7 mouse cellular contexts compared by ENCODE assay signal in the genomic region with DNA sequence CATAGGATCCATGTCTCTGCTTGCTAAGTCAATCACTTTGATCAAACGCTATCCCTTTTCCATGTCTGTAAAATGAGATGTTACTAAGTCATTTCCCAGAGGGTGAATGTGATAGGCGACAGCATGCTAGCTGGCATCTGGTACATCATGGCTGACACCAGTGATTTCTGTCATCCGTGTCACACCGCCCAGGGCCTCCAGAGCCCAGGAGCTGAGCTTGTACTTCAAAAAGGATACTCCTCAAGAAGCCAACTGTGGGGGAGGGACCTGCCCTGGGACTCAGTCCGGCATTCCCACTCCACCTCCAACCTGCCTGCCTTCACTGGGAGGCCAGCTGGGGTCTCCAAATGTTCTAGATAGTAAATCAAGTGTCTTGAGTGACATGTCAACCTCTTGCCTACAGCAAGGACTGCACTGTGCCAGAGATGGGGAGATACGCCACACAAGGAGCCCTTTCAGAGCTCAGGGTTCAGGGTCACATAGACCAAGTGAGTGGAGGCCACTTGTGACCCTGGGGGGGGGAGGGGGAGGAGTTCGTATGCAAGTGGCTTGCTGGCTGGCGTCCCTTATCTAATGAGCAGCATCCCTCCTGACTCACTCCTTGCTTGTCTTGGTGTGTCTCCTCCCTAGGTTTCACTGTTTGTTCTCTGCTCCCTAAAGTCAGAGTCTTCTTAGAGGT. TPM values are rescaled to one million over a fixed set of nuclear protein-coding genes. Genes with fewer than 3 reads are reported as not detected.
DNase-seq lines count a peak whose midpoint lies in the region; ATAC-seq and TF ChIP-seq lines count a peak whose summit lies in the region.

No protein-coding gene starts in this region.

- DNase-seq in lung, postnatal 0 days (ENCODE audit: low spot score) = peak; percentile 47
- DNase-seq in lung, adult 2 months = no peak
- no peak for DNase-seq in forebrain, embryonic 10.5 days (ENCODE audit: extremely low spot score, low spot score)
- no peak for DNase-seq in cerebellum, postnatal 4 days (ENCODE audit: low spot score in 2 of 2)
- DNase-seq in left cerebral cortex, adult 18-20 months (ENCODE audit: low spot score in 2 of 2) = no peak

- no peak for TF ChIP-seq POLR2A in lung, adult 2 months (IDR thresholded peaks at IDR 0.05; ENCODE audit: borderline replicate concordance, extremely low read depth, low read depth, low read length)

- peak overlapping the region; percentile 77 for H3K4me3 ChIP-seq in lung, postnatal 0 days (ENCODE audit: low read depth, low read length)
- H3K4me3 ChIP-seq in lung, adult 2 months (replicated peaks; ENCODE audit: extremely low read depth, low read depth, low read length) = no peak overlapping the region
- H3K4me3 ChIP-seq in forebrain, embryonic 10.5 days = peak overlapping the region; percentile 82
- peak overlapping the region; percentile 98 for H3K4me3 ChIP-seq in liver, embryonic 12.5 days
- peak overlapping the region; percentile 53; the same call in 1 of the 2 replicates for H3K4me3 ChIP-seq in stomach, embryonic 14.5 days (ENCODE audit: low read depth, low read length)

- 48% methylated on average over 8 of the region's 8 CpGs for WGBS in lung, postnatal 0 days
- 66% methylated on average over 8 of the region's 8 CpGs for WGBS in lung, adult 2 months
- 71% methylated on average over 8 of the region's 8 CpGs for WGBS in forebrain, embryonic 10.5 days
- WGBS in liver, embryonic 12.5 days (ENCODE audit: insufficient replicate concordance) = 40% methylated on average over 8 of the region's 8 CpGs
- 65% methylated on average over 8 of the region's 8 CpGs for WGBS in stomach, embryonic 14.5 days

- peaks cover 12% of the 10 kb centered on the region; the same call in 1 of the 2 replicates for H3K4me1 ChIP-seq in lung, postnatal 0 days (ENCODE audit: insufficient read depth, low read depth, low read length)
- H3K4me1 ChIP-seq in lung, adult 2 months (ENCODE audit: control insufficient read depth, insufficient read depth, low read length) = peaks cover 11% of the 10 kb centered on the region
- peaks cover 45% of the 10 kb centered on the region for H3K4me1 ChIP-seq in forebrain, embryonic 10.5 days
- peaks cover 72% of the 10 kb centered on the region for H3K4me1 ChIP-seq in liver, embryonic 12.5 days
- H3K4me1 ChIP-seq in stomach, embryonic 14.5 days (ENCODE audit: control insufficient read depth, insufficient read depth, low read length) = peaks cover 4% of the 10 kb centered on the region; the same call in 1 of the 2 replicates

- H3K9me3 ChIP-seq in lung, postnatal 0 days (ENCODE audit: low read length) = no peaks in the 10 kb centered on the region
- H3K9me3 ChIP-seq in forebrain, embryonic 10.5 days = no peaks in the 10 kb centered on the region
- no peaks in the 10 kb centered on the region for H3K9me3 ChIP-seq in liver, embryonic 12.5 days (replicated peaks)
- peaks cover 3% of the 10 kb centered on the region; the same call in 1 of the 2 replicates for H3K9me3 ChIP-seq in stomach, embryonic 14.5 days (ENCODE audit: control insufficient read depth, low read depth, low read length)

- no peak for TF ChIP-seq CTCF in lung, postnatal 0 days (IDR thresholded peaks at IDR 0.05)
- no peak for TF ChIP-seq CTCF in lung, adult 2 months (IDR thresholded peaks at IDR 0.05; ENCODE audit: insufficient read depth, low read length)

- H3K4me2 ChIP-seq in lung, postnatal 0 days (replicated peaks; ENCODE audit: low read depth, low read length) = peak overlapping the region; percentile 93
- H3K4me2 ChIP-seq in liver, embryonic 12.5 days = peak overlapping the region; percentile 75
- peak overlapping the region; percentile 98 for H3K4me2 ChIP-seq in stomach, embryonic 14.5 days (replicated peaks; ENCODE audit: low read depth, low read length)

- TF ChIP-seq EP300 in lung, postnatal 0 days (IDR thresholded peaks at IDR 0.05) = no peak

- H3K27ac ChIP-seq in lung, postnatal 0 days (ENCODE audit: low read length) = peak overlapping the region; percentile 78; the same call in 1 of the 2 replicates
- H3K27ac ChIP-seq in forebrain, embryonic 10.5 days = peak overlapping the region; percentile 54
- peak overlapping the region; percentile 97 for H3K27ac ChIP-seq in liver, embryonic 12.5 days
- H3K27ac ChIP-seq in stomach, embryonic 14.5 days (ENCODE audit: low read length) = no peak overlapping the region

- ATAC-seq in lung, postnatal 0 days = no peak
- ATAC-seq in liver, embryonic 12.5 days = peak; percentile 75
- ATAC-seq in stomach, embryonic 14.5 days (ENCODE audit: insufficient number of reproducible peaks, insufficient read depth, low FRiP score, low read depth) = no peak

- H3K9ac ChIP-seq in lung, postnatal 0 days (replicated peaks; ENCODE audit: low read depth) = no peak overlapping the region
- H3K9ac ChIP-seq in liver, embryonic 12.5 days = peak overlapping the region; percentile 99
- no peak overlapping the region for H3K9ac ChIP-seq in stomach, embryonic 14.5 days (replicated peaks; ENCODE audit: low read depth, low read length)

- no peaks in the 10 kb centered on the region for H3K27me3 ChIP-seq in lung, postnatal 0 days (replicated peaks; ENCODE audit: insufficient read depth, low read length)
- H3K27me3 ChIP-seq in forebrain, embryonic 10.5 days (ENCODE audit: poor library complexity, severe bottlenecking) = peaks cover 12% of the 10 kb centered on the region
- H3K27me3 ChIP-seq in liver, embryonic 12.5 days (replicated peaks) = peaks cover 4% of the 10 kb centered on the region; the same call in 1 of the 2 replicates
- no peaks in the 10 kb centered on the region for H3K27me3 ChIP-seq in stomach, embryonic 14.5 days (ENCODE audit: control insufficient read depth, insufficient read depth, low read length)

- no peaks in the 10 kb centered on the region for H3K36me3 ChIP-seq in lung, postnatal 0 days (ENCODE audit: insufficient read depth, low read length)
- H3K36me3 ChIP-seq in forebrain, embryonic 10.5 days (replicated peaks) = no peaks in the 10 kb centered on the region
- H3K36me3 ChIP-seq in liver, embryonic 12.5 days = peaks cover 42% of the 10 kb centered on the region
- no peaks in the 10 kb centered on the region for H3K36me3 ChIP-seq in stomach, embryonic 14.5 days (ENCODE audit: control insufficient read depth, insufficient read depth, low read length)

RNA-seq across cellular contexts. Expression of a gene that starts 1.7 kb away (rescaled TPM):
- 32.8 and 37.0 TPM in 2 replicates for polyA plus RNA-seq in lung, postnatal 0 days (2015; fragmentation: Nextera tagmentation; extraction: Ambion mirVana)
- 21.3 and 25.4 TPM in 2 replicates for polyA plus RNA-seq in lung, adult 2 months (2012; rRNA removed)
- 15.7 and 16.6 TPM in 2 replicates for polyA plus RNA-seq in forebrain, embryonic 10.5 days (2016; fragmentation: Nextera tagmentation; extraction: Ambion mirVana)
- polyA plus RNA-seq in liver, embryonic 12.5 days (2016; fragmentation: Nextera tagmentation; extraction: Ambion mirVana) = 128 and 138 TPM in 2 replicates
- 10.7 and 11.2 TPM in 2 replicates for polyA plus RNA-seq in stomach, embryonic 14.5 days (2014; fragmentation: Nextera tagmentation; extraction: Ambion mirVana)
- total RNA-seq in left cerebral cortex, adult 18-20 months (2021) = 10 to 100 TPM; 12.0 to 12.3 TPM

RNA-seq across cellular contexts. Expression of a gene that starts 23.3 kb away (rescaled TPM):
- 6.3 and 7.9 TPM in 2 replicates for polyA plus RNA-seq in lung, postnatal 0 days (2015; fragmentation: Nextera tagmentation; extraction: Ambion mirVana)
- polyA plus RNA-seq in lung, adult 2 months (2012; rRNA removed) = 1.0 and 2.0 TPM in 2 replicates
- 224 and 227 TPM in 2 replicates for polyA plus RNA-seq in forebrain, embryonic 10.5 days (2016; fragmentation: Nextera tagmentation; extraction: Ambion mirVana)
- polyA plus RNA-seq in liver, embryonic 12.5 days (2016; fragmentation: Nextera tagmentation; extraction: Ambion mirVana) = 173 and 177 TPM in 2 replicates
- 104 and 111 TPM in 2 replicates for polyA plus RNA-seq in stomach, embryonic 14.5 days (2014; fragmentation: Nextera tagmentation; extraction: Ambion mirVana)
- total RNA-seq in left cerebral cortex, adult 18-20 months (2021) = 1 to 10 TPM in 1 of 2 experiments, under 1 TPM in 1; 0.70 to 1.0 TPM

RNA-seq across cellular contexts. Expression of a gene that starts 23.4 kb away (rescaled TPM):
- 16.8 and 19.4 TPM in 2 replicates for polyA plus RNA-seq in lung, postnatal 0 days (2015; fragmentation: Nextera tagmentation; extraction: Ambion mirVana)
- polyA plus RNA-seq in lung, adult 2 months (2012; rRNA removed) = 22.4 and 23.1 TPM in 2 replicates
- 56.0 and 57.2 TPM in 2 replicates for polyA plus RNA-seq in forebrain, embryonic 10.5 days (2016; fragmentation: Nextera tagmentation; extraction: Ambion mirVana)
- polyA plus RNA-seq in liver, embryonic 12.5 days (2016; fragmentation: Nextera tagmentation; extraction: Ambion mirVana) = 39.7 and 42.0 TPM in 2 replicates
- polyA plus RNA-seq in stomach, embryonic 14.5 days (2014; fragmentation: Nextera tagmentation; extraction: Ambion mirVana) = 40.0 and 43.2 TPM in 2 replicates
- total RNA-seq in left cerebral cortex, adult 18-20 months (2021) = 10 to 100 TPM; 20.4 to 23.4 TPM

RNA-seq across cellular contexts. Expression of a gene that starts 46.5 kb away (rescaled TPM):
- 9.3 and 11.9 TPM in 2 replicates for polyA plus RNA-seq in lung, postnatal 0 days (2015; fragmentation: Nextera tagmentation; extraction: Ambion mirVana)
- 3.4 and 7.6 TPM in 2 replicates for polyA plus RNA-seq in lung, adult 2 months (2012; rRNA removed)
- polyA plus RNA-seq in forebrain, embryonic 10.5 days (2016; fragmentation: Nextera tagmentation; extraction: Ambion mirVana) = 0.24 and 0.34 TPM in 2 replicates
- 1.1 and 1.4 TPM in 2 replicates for polyA plus RNA-seq in liver, embryonic 12.5 days (2016; fragmentation: Nextera tagmentation; extraction: Ambion mirVana)
- polyA plus RNA-seq in stomach, embryonic 14.5 days (2014; fragmentation: Nextera tagmentation; extraction: Ambion mirVana) = 0.13 and 0.32 TPM in 2 replicates
- total RNA-seq in left cerebral cortex, adult 18-20 months (2021) = under 1 TPM; 0.35 to 0.42 TPM

Comparison
In these comparisons a context has a peak if more than half of its experiments do, and no peak if none do; other contexts are left out.
1. RNA of a gene that starts 23.3 kb away (polyA plus RNA-seq): 224 to 227 TPM in forebrain, embryonic 10.5 days, 173 to 177 TPM in liver, embryonic 12.5 days and 104 to 111 TPM in stomach, embryonic 14.5 days; 6.3 to 7.9 TPM in lung, postnatal 0 days and 1.0 to 2.0 TPM in lung, adult 2 months; every median in the first group is over 10 times any median in the second.
2. Peak in every context shown above with its lines, with median percentiles within 50 percentile points of each other: H3K4me2 ChIP-seq.